Mouse (Mus musculus): Measurements from ENCODE around the gene Acad11. TPM values are rescaled to one million over a fixed set of nuclear protein-coding genes. Genes with fewer than 3 reads are reported as not detected.

Gene Acad11
- polyA plus RNA-seq, 1 experiment from 2014 or later: 35.5 TPM

DNA sequence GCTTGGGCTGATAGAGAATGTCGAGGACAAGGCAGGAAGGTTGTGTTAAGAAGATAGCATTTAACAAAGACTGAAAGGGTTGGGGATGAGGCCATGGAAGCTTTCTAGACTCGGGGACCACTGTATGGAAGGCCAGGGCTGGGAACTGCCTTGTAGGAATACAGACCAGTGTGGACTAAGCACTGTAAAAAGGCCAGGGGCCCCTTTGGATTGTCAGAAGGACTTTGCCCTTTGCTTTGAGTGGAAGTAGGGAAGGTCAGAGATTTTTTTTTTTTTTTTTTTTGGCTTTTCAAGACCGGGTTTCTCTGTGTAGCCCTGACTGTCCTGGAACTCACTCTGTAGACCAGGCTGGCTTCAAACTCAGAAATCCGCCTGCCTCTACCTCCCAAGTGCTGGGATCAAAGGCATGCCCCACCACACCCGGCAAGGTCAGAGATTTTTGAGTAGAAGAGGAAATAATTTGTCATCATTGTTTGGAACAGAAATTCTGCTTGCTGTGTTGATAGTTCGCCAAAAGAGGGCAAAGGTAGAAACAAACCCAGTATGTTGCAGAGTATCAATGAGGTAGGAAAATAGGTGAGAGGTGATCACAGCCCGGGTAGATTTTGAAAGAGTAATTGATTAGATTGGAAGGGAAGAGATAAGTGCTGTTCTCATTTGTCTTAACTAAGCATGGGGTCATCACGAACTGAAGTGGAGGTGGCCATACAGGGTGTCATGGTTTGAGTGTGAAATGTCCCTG is 7.9 kb downstream of the Acad11 start:
- no peak overlapping the region for H3K4me3 ChIP-seq (ENCODE audit: low read depth, low read length)
- H3K27me3 ChIP-seq (ENCODE audit: control insufficient read depth, insufficient read depth, low read depth, low read length): no peaks in the 10 kb centered on the region
- no peaks in the 10 kb centered on the region for H3K36me3 ChIP-seq (ENCODE audit: control insufficient read depth, insufficient read depth)
- WGBS (ENCODE audit: insufficient replicate concordance): 43% methylated on average over 8 of the region's 8 CpGs
- ATAC-seq (ENCODE audit: low read depth): peak; percentile 83
- no peaks in the 10 kb centered on the region for H3K9me3 ChIP-seq (replicated peaks; ENCODE audit: control insufficient read depth, low read length)
- no peak overlapping the region for H3K9ac ChIP-seq (ENCODE audit: low read depth, low read length)
- peak overlapping the region; percentile 74 for H3K27ac ChIP-seq (ENCODE audit: low read length)
- H3K4me1 ChIP-seq (ENCODE audit: control insufficient read depth, low read depth, low read length): no peaks in the 10 kb centered on the region; the same call in none of the 2 replicates
- 0 out of 2 replicates have a peak overlapping the region, but pooled peaks have one; percentile 36 for H3K4me2 ChIP-seq (ENCODE audit: low read depth, low read length)

DNA sequence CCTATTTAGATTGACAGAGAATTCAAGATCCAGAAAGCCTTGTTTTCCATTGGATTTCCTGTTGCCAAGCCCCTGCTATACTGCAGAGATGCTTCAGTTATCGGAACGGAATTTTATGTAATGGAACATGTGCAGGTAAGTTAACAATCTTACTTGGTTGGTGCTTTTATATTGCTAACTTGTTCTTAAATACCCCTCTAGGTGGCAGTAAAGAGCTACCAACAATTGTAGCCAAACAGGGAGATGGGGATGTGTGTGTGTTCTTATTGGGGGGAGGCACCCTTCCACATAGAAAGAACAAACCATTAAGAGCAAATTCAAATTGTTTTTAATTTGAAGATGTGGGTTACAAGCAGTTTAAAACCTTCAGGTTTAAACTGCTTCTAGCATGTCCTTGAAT is 12.6 kb downstream of the Acad11 start:
- no peak overlapping the region for H3K27ac ChIP-seq (ENCODE audit: low read length)
- no peak overlapping the region for H3K4me2 ChIP-seq (ENCODE audit: low read depth, low read length)
- H3K9me3 ChIP-seq (replicated peaks; ENCODE audit: control insufficient read depth, low read length): no peaks in the 10 kb centered on the region
- ATAC-seq (ENCODE audit: low read depth): no peak
- 45% methylated on average over 2 of the region's 2 CpGs for WGBS (ENCODE audit: insufficient replicate concordance)
- H3K4me1 ChIP-seq (ENCODE audit: control insufficient read depth, low read depth, low read length): no peaks in the 10 kb centered on the region; the same call in 1 of the 2 replicates
- H3K27me3 ChIP-seq (ENCODE audit: control insufficient read depth, insufficient read depth, low read depth, low read length): no peaks in the 10 kb centered on the region
- H3K36me3 ChIP-seq (ENCODE audit: control insufficient read depth, insufficient read depth): no peaks in the 10 kb centered on the region
- no peak overlapping the region for H3K4me3 ChIP-seq (ENCODE audit: low read depth, low read length)
- H3K9ac ChIP-seq (ENCODE audit: low read depth, low read length): no peak overlapping the region

DNA sequence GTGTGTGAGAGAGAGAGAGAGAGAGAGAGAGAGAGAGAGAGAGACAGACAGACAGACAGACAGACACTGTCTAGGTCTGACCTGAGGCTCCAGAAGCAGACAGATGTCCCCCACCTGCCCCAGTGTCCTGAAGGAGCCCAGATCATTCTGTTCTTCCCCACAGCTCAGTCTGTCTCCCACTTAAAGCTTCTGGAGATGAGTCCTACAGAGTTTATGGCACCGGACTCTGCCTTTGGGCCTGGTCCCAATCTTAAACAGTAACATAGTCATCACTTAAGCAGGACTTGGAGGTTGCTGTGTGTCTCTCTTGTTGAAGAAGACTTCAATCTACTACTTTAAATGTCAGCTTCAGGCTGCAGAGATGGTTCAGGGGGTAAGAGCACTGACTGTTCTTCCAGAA is 15.6 kb downstream of the Acad11 start:
- H3K9ac ChIP-seq (ENCODE audit: low read depth, low read length): no peak overlapping the region
- H3K27ac ChIP-seq (ENCODE audit: low read length): no peak overlapping the region
- H3K4me2 ChIP-seq (ENCODE audit: low read depth, low read length): no peak overlapping the region
- H3K4me1 ChIP-seq (ENCODE audit: control insufficient read depth, low read depth, low read length): no peaks in the 10 kb centered on the region; the same call in 1 of the 2 replicates
- no peaks in the 10 kb centered on the region for H3K9me3 ChIP-seq (replicated peaks; ENCODE audit: control insufficient read depth, low read length)
- no peak for ATAC-seq (ENCODE audit: low read depth)
- no peaks in the 10 kb centered on the region for H3K36me3 ChIP-seq (ENCODE audit: control insufficient read depth, insufficient read depth)
- no peak overlapping the region for H3K4me3 ChIP-seq (ENCODE audit: low read depth, low read length)
- 90% methylated on average over 1 of the region's 1 CpGs for WGBS (ENCODE audit: insufficient replicate concordance)
- no peaks in the 10 kb centered on the region for H3K27me3 ChIP-seq (ENCODE audit: control insufficient read depth, insufficient read depth, low read depth, low read length)

DNA sequence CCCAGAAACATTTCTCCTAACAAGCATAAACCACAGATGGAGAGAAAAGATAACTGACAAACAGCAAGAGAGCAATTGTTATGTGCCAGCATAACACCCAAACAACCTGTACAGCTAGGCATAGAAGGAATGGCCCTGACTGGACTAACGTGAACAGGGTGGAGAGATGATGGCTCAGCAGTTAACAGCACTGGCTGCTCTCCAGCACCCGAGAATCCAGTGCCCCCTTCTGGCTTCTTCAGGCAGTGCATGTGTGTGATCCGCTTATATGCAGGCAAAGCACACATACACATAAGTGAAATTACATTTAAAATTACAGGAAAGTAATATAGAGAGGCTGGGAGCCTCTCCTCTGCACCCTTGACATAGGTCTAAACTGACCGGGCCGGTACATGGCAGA is 16.2 kb downstream of the Acad11 start:
- 31% methylated on average over 5 of the region's 5 CpGs for WGBS (ENCODE audit: insufficient replicate concordance)
- H3K4me1 ChIP-seq (ENCODE audit: control insufficient read depth, low read depth, low read length): no peaks in the 10 kb centered on the region; the same call in 1 of the 2 replicates
- ATAC-seq (ENCODE audit: low read depth): peak; percentile 41; the same call in 1 of the 2 replicates
- no peak overlapping the region for H3K4me3 ChIP-seq (ENCODE audit: low read depth, low read length)
- no peaks in the 10 kb centered on the region for H3K27me3 ChIP-seq (ENCODE audit: control insufficient read depth, insufficient read depth, low read depth, low read length)
- no peak overlapping the region for H3K9ac ChIP-seq (ENCODE audit: low read depth, low read length)
- H3K36me3 ChIP-seq (ENCODE audit: control insufficient read depth, insufficient read depth): no peaks in the 10 kb centered on the region
- H3K4me2 ChIP-seq (ENCODE audit: low read depth, low read length): no peak overlapping the region
- H3K9me3 ChIP-seq (replicated peaks; ENCODE audit: control insufficient read depth, low read length): no peaks in the 10 kb centered on the region
- H3K27ac ChIP-seq (ENCODE audit: low read length): no peak overlapping the region

DNA sequence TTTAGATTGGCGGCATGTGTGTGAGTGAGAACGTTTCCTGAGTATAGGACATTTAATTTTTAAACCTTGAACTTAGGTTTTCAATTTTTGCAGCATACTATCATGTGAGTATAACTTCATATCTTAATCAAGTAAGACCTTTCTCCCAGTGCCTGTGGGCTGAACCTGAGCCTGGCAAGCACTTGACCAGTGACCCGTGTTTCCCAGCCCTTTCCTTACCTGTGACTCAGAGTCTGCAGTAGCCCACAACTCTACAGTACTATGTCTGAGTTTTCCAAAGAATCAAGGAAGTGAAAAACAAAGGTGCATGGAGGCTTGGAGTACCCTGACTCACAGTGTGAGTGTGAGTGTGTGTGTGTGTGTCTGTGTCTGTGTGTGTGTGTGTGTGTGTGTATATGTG is 16.9 kb downstream of the Acad11 start:
- no peak overlapping the region for H3K27ac ChIP-seq (ENCODE audit: low read length)
- no peaks in the 10 kb centered on the region for H3K9me3 ChIP-seq (replicated peaks; ENCODE audit: control insufficient read depth, low read length)
- no peaks in the 10 kb centered on the region for H3K36me3 ChIP-seq (ENCODE audit: control insufficient read depth, insufficient read depth)
- no peak overlapping the region for H3K9ac ChIP-seq (ENCODE audit: low read depth, low read length)
- ATAC-seq (ENCODE audit: low read depth): no peak
- 56% methylated on average over 3 of the region's 3 CpGs for WGBS (ENCODE audit: insufficient replicate concordance)
- no peak overlapping the region for H3K4me3 ChIP-seq (ENCODE audit: low read depth, low read length)
- H3K4me2 ChIP-seq (ENCODE audit: low read depth, low read length): no peak overlapping the region
- no peaks in the 10 kb centered on the region for H3K4me1 ChIP-seq (ENCODE audit: control insufficient read depth, low read depth, low read length)
- no peaks in the 10 kb centered on the region for H3K27me3 ChIP-seq (ENCODE audit: control insufficient read depth, insufficient read depth, low read depth, low read length)

DNA sequence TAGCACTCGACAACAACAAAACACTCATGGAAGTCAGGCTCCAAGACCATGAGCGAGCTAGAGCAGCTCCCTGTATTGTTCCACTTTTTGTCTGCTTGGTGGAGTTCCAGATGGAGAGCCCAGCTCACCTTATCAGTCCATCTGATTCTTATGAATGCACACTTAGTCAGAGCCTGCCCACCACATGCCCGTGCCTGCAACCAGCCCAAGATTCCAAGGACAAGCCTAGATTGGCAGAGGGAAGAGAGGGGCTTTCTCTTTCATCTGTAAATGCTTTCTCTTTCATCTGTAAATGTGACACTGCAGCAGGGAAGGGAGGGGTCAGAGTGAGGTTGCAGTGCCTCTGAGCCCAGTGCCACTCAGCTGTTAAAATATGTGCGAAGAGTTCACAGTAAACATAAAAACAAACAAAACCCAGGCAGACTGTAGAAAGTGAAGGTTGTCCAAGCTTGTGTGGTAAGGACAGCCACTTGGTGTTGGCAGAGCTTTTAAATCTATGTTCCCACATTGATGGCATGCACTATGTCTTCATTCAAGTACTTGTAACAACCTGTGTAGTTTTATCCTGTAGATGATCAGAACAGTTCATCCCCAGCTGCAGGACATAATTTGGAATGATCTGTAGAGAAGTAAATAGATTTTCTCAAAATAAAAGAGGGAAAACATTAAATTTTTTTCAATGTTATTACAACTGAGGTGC is 22.7 kb downstream of the Acad11 start:
- Histone ChIP-seq H3K9me3 (replicated peaks; ENCODE audit: control insufficient read depth, low read length) (no peaks in the 10 kb centered on the region), H3K27ac (ENCODE audit: low read length) (no peak overlapping the region), H3K4me2 (ENCODE audit: low read depth, low read length) (no peak overlapping the region), H3K4me3 (ENCODE audit: low read depth, low read length) (no peak overlapping the region), H3K27me3 (ENCODE audit: control insufficient read depth, insufficient read depth, low read depth, low read length) (no peaks in the 10 kb centered on the region), H3K4me1 (ENCODE audit: control insufficient read depth, low read depth, low read length) (no peaks in the 10 kb centered on the region), H3K9ac (ENCODE audit: low read depth, low read length) (no peak overlapping the region), H3K36me3 (ENCODE audit: control insufficient read depth, insufficient read depth) (no peaks in the 10 kb centered on the region)
- ATAC-seq (ENCODE audit: low read depth): no peak
- WGBS (ENCODE audit: insufficient replicate concordance): 56% methylated on average over 4 of the region's 4 CpGs

DNA sequence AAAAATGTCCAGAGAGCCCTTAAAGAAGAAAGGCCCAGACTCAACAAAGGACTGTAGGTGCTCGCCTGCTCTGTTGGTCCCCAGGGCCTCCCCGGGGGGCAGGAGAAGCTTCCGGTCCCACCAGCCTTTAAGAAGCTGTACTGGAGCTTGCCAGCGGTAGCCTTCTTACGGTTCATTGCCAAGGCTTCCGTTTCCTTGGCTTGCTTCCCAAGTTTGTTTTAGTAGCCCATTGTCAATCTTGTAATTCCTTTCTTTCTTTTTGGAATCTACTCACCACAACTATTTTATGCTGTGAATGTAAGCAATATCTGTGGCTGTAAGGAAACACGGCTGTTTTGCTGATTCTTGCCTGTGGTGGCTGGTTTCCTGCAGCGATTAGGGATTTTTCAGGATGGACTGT is 25.4 kb downstream of the Acad11 start:
- no peak overlapping the region for H3K27ac ChIP-seq (ENCODE audit: low read length)
- no peak overlapping the region for H3K4me2 ChIP-seq (ENCODE audit: low read depth, low read length)
- H3K36me3 ChIP-seq (ENCODE audit: control insufficient read depth, insufficient read depth): no peaks in the 10 kb centered on the region
- no peak for ATAC-seq (ENCODE audit: low read depth)
- WGBS (ENCODE audit: insufficient replicate concordance): 58% methylated on average over 8 of the region's 8 CpGs
- no peak overlapping the region for H3K4me3 ChIP-seq (ENCODE audit: low read depth, low read length)
- H3K9ac ChIP-seq (ENCODE audit: low read depth, low read length): no peak overlapping the region
- H3K27me3 ChIP-seq (ENCODE audit: control insufficient read depth, insufficient read depth, low read depth, low read length): no peaks in the 10 kb centered on the region
- no peaks in the 10 kb centered on the region for H3K4me1 ChIP-seq (ENCODE audit: control insufficient read depth, low read depth, low read length)
- H3K9me3 ChIP-seq (replicated peaks; ENCODE audit: control insufficient read depth, low read length): no peaks in the 10 kb centered on the region

DNA sequence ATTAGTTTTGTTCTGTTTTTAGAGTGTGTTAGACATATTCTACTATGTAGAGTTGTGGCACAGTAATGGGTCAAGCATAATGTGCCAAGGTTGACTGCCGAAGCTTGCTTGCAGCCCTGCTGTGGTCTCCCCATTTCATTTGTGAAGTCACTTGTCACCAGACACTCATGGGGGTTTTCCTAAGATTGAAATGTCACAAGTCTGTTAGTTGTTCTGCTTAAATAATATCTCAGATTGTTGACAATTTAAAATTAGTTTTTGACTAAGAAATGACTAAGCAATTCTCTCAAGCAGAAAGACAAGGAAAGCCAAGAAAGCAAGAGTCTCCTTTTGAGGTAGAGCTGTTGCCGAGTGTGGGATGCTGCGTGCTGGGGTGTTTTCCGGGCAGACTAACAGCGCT is 29.8 kb downstream of the Acad11 start:
- no peak overlapping the region for H3K4me3 ChIP-seq (ENCODE audit: low read depth, low read length)
- no peaks in the 10 kb centered on the region for H3K36me3 ChIP-seq (ENCODE audit: control insufficient read depth, insufficient read depth)
- no peak for ATAC-seq (ENCODE audit: low read depth)
- H3K27ac ChIP-seq (ENCODE audit: low read length): no peak overlapping the region
- no peak overlapping the region for H3K9ac ChIP-seq (ENCODE audit: low read depth, low read length)
- H3K4me1 ChIP-seq (ENCODE audit: control insufficient read depth, low read depth, low read length): no peaks in the 10 kb centered on the region
- H3K27me3 ChIP-seq (ENCODE audit: control insufficient read depth, insufficient read depth, low read depth, low read length): no peaks in the 10 kb centered on the region
- no peak overlapping the region for H3K4me2 ChIP-seq (ENCODE audit: low read depth, low read length)
- no peaks in the 10 kb centered on the region for H3K9me3 ChIP-seq (replicated peaks; ENCODE audit: control insufficient read depth, low read length)
- WGBS (ENCODE audit: insufficient replicate concordance): 84% methylated on average over 5 of the region's 5 CpGs

DNA sequence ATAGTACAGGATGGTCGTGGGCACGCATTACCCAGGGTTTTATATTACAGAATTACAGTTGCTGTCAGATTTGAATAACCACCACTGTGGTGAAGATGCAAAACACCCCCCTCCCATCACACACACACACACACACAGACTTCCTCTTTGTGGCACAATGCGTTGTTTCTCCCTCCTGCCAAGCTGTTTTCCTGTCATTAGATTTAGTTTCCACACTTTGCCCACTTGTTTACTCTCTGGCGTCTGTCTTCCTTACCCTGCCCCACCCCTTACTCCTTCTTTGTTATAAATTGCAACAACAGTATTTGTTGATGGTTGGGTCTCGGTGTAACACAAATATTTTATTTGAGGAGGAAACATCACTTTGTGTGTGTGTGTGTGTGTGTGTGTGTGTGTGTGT is 35.1 kb downstream of the Acad11 start:
- Histone ChIP-seq H3K4me1 (ENCODE audit: control insufficient read depth, low read depth, low read length) (no peaks in the 10 kb centered on the region), H3K4me3 (ENCODE audit: low read depth, low read length) (no peak overlapping the region), H3K9me3 (replicated peaks; ENCODE audit: control insufficient read depth, low read length) (no peaks in the 10 kb centered on the region), H3K27me3 (ENCODE audit: control insufficient read depth, insufficient read depth, low read depth, low read length) (no peaks in the 10 kb centered on the region), H3K4me2 (ENCODE audit: low read depth, low read length) (no peak overlapping the region), H3K36me3 (ENCODE audit: control insufficient read depth, insufficient read depth) (peaks cover 5% of the 10 kb centered on the region), H3K27ac (ENCODE audit: low read length) (no peak overlapping the region), H3K9ac (ENCODE audit: low read depth, low read length) (no peak overlapping the region)
- no peak for ATAC-seq (ENCODE audit: low read depth)
- WGBS (ENCODE audit: insufficient replicate concordance): 20% methylated on average over 5 of the region's 5 CpGs
